Mouse (Mus musculus) cerebellum, adult 11-12 months (tissue): ENCODE measurements around the gene Hps5.
A peak's percentile ranks its signal among the peaks of the same experiment; 100 is the strongest.
"Not testable (repeated sequence)": the region's sequence is repeated elsewhere in the genome, so short reads cannot be mapped to it uniquely, and the experiment has no call there.

Experiments used
- DNase-seq: peaks from one replicate; pipeline ENCODE4 v3.0.0; 2022

Gene Hps5

DNA sequence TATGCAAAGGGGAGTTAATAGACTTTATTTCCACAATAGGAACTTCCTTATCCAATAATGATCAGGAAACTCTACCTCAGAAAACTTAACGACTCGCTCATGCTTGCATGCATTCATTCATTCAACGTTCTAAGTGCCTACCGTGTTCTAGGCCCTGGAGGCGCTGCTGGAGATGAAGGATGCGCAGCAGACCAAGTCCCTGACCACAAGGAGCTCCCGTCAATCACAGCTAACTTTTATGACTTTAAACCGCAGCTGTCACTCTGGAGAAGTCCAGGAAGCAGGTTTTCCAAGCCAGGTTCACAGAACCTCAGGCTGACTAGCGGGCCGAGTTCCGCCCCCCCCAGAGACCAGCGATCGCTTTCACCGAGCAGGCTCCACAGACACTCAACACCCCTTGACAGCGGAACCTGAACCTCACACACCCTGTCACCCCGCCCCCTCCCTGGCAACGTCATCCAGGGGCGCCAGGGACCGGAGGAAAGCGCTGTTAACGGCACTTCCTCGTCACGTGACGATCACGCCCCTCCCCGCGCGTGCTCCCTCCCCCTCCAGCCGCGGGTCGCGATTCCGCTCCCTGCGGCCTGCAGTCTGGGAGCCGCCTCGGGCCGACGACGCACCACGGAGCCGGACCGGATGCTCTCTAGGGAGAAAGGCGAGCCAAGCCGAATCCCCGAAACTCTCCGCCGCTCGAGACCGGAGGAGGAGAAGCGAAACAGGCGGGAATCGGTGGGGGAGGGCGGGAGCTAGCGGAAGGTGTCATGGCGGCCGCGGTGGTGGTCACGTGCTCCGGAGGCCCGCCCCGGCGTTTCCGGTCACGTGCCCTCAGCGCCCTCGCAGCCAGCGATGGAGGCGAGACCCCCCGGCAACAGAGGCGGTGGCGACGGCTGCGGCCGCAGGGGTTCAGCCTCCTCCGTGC, at the start of gene Hps5, which contains the start of gene Gtf2h1:
Gene Hps5 (minus strand): TSS at position 778 of the 919 bp plus-strand sequence.
Gene Gtf2h1 (plus strand): TSS at position 817 of the 919 bp plus-strand sequence.
- peak; percentile 97 for DNase-seq

DNA sequence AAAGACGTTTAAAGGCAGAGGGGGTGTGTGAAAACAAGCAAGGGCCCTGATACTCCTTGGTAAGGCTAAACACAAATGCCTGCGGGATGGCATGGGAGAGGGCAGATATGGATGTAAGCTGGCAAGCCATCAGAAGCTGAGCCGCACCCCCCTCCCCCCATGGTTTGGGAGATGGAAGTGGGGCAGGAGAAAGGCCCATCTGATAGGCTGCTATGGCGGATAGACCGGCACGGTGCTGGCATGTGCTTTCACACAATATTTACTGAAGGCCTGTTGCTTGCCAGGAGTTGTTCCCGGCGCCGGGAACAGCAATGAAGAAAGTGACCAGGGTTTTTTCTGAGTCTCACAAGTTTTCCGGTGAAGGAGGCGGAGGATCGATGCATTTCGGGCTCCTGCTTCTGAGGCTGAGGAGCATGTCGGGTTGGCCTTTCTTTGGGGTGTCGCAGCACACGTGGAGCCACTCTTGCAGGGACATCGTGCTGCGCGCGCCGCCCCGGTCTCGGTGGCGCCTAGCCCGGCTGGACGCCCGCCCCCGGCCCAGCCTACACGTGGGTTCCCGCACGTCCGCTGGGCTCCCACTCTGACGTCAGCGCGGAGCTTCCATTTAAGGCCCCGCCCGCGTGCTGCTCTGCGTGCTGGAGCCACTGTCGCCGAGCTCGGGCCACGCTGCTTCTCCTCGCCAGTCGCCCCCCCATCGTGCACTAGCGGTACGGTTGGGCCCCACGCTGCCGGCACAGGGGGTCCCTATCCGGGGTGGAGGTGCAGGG, 49.5 kb upstream of the Hps5 start:
- DNase-seq, result peak; percentile 85

DNA sequence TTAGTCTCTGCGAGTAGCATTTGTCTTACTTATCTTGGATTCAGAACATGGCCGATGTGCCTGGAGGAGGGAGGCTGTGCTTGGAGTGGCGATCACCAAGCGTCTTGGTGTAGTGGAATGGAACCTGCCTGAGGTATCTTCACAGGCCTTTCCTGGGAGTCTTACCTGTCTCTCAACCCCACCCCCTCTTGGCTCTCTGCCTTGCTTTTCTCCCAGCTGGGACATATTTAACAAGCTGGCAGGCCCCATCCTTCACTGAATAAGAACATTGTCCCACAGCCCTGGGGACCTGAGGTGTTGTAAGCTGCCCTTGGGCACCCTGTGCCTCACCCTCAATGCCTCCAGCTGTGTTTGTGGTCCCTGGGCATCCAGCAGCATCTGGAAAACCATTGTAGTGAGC, 47.7 kb upstream of the Hps5 start:
- DNase-seq, result peak; percentile 52

DNA sequence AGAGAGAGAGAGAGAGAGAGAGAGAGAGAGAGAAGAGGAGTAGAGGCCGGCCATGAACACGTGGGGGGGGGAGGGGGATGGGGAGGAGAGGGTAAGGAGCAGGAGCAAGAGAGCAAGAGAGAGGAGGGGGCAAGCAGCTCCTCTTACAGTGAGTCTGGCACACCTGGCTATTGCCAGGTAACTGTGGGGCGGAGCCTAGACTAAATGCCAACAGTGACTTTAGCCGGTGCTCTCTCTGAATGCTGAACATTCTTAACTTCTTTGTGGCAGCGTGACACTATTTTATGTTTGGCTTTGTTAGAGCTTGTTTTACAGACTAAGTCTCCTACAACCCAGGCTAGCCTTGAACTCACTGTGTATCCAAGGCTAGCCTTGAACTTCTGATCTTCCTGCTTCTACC, 46.4 kb upstream of the Hps5 start:
- DNase-seq, result no peak

DNA sequence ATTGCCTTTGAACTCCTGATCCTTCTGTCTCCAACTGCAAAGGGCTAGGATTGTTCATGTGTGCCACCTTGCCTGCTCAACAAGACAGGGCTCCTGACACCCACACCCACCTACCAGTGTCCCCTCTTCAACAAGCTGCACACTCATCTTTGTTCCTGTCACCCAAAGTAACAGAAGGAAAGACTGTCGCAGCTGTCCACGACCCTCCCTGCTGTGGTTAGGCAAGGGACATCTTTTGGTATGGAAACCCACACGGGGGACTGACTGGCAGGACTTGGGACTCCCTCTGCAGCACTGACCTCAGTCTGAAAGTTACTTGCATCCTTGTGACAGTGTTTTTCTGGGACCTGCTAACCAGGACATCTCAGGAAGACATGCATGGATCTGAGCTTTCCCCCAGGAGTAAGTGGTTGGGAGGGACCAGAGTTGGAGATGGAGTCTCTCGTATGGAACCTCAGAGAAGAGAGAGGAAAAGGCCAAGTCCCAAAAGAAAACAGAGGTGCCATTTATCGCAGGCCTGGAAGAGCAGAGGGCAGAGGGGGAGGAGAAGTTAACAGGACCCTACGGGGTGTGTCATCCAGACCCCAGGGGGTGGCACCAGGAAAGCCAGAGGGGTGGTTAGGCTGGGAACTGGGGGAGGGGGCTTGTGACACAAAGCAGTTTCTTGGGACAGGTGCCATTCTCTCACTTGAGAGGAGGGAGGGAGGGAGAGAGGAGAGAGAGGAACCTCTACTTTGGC, 45.1 kb upstream of the Hps5 start, which contains the start of gene Ldha:
Gene Ldha (plus strand): TSS at position 689 of the 739 bp plus-strand sequence.
- DNase-seq, result no peak

DNA sequence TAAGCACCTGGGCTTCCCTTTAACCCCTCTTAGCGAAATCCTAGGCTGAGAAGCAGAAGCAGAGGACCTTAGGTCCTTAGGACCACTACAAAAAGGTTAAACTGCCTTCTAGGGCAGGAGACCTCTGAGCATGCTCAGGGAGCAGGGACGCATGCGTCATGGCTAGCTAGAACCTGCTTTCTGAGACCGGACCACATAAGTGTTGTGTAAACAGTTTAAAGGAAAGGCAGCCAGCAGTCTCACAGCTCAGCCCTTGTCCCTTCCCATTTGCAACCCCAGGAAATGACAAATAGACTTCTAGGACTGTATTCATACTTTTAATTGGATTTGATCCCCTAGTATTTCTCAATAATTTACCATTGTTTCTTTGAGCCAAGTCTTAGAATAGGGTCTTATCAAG, 44.5 kb upstream of the Hps5 start:
- DNase-seq, result no peak

DNA sequence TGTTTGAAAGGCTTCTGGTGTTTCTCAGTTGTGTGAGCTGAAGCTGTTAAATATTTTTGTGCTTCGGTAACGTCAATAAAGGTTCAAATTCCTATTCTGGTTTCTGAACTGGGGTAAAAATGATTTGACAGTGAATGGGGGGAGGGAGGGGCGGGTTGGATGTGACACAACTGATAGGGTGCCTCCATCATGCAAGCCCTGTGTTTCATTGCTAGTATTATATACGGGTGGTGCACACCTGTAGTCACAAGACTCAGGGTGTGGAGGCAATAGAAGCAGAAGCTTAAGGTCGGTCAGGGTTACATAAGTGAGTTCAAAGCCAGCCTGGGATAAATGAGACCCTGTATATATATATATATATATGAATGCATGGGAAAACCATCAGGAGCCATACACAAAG, 44.0 kb upstream of the Hps5 start:
- no peak for DNase-seq

DNA sequence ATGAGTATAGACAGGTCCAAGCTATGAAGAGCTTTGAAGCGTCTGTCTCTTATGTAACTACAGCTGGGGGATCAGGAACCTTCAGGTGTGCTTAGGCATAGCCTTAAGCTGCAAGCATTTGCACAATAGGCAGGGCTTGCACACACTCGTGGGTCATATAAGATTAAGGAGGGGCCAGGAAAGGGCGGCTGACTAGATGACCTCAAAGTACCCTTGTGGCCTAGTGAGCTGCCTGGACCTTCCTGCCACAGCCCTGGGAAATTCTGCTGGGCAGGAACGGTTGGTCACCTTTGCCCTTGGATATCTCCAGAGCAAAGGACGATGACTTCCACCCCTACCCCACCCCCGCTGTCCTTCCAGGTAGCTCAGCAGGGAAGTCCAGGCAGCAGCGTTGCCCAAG, 43.6 kb upstream of the Hps5 start:
- peak; percentile 50 for DNase-seq

DNA sequence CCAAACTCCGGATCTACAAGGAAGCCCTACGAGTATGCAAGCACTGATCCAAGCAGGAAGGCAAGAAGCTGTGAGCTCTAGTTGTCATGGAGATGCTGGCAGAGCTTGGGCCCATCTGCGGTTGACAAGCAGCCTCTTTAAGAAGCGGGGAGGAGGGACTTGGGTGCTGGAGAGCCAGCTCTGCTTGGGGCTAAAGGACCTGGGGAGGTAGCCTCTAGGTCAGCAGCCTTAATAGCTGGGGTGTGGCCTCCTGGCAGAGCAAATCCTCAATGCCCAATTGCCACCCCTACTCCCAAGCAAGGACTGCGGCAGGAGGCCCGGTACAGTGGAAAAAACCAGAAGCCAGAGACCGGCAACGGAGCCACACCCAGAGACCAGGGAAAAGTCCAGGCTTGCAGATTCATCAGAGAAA, 43.0 kb upstream of the Hps5 start:
- peak; percentile 86 for DNase-seq

DNA sequence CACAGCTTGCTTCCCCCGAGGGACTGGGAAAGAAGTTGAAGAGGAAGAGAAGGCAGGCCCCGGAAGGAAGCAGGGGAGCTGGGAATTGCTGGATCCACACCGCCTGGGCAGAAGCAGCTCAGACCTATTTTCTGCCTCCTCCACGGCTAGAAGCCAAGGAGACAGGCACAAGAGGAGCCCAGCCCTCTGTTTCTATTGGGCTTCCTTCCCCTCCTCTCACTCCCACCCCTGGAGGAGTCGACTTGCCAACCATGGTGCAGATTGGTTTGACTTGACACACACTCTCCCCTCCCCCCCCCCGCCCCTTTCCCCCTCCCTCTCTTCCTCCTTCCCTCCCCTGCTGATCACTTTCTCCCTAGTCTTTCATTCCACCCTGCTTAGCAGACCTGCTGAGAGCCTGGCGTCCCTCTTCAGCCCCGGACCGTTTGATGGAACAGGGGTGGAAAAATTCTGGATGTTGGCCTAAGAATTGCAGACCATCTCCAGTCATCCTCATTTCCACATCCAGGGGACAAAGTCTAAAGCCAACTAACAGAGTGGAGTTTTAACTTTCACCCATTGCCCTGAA, 42.3 kb upstream of the Hps5 start:
- no peak for DNase-seq

DNA sequence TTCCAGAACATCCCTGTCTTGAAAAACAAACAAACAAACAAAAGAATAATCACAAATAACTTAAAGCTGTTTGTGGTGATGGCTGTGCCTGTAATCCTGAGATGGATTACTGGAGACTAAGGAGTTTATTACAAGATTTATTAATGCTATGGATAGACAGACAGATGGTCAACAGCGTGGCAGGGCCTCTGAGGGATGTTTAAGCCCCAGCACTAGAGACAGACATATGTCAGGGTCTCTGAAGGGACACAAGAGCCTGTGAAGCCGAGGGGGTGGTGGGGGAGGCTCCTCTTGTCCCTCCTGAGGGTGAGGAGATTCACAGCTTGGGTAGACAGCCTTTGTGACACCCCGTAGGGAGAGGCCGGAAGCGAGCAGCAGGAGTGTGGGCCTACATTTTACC, 41.2 kb upstream of the Hps5 start:
- DNase-seq, result no peak

DNA sequence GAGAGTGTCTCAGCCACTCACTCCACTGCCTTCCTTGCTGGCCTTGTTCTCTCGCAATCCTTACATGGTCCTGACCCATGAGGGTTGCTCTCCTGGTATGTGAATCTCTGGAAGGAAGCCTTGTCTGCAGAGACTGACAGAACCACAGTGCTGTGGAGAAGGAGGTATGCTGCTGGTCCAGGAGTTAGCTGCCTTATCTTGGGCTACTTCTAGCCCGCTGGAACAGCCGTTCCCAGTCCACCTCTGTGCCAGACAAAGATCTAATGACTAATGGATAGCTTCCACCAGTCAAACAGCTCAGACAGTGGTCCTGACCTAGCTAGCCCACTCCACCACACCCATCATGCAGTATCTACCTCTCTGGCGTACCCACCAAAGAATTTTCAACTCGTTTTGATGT, 40.5 kb upstream of the Hps5 start:
- no peak for DNase-seq

DNA sequence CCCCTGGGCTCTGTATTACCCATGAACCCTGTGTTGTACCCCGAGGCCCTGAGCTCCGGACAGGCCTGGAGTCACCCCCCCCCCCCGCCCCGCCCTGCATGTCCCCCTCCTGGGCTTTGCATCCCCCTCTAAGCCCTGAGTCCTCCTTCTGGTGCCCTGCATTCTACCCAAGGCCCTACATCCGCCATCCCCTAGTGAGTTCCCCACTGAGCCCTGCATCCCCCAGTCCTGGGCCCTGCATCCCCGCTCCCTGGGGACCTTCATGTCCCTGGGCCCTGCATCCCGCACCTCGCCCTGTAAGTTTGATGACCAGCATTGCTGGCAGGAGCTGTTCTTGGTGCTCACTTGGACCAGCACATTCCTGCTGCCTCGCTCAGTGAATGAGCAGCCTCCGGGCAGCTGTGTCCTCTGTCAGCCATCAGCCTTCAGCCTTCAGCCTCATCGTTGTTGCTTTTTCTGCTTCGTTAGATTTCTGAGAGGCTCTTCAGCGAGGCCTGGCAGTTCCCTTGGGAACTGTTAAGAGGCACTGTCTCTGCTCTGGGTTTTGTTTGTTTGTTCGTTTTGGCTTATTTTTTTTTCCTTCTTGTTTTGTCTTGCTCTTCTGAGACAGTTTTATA, 39.2 kb upstream of the Hps5 start:
- DNase-seq, result no peak

DNA sequence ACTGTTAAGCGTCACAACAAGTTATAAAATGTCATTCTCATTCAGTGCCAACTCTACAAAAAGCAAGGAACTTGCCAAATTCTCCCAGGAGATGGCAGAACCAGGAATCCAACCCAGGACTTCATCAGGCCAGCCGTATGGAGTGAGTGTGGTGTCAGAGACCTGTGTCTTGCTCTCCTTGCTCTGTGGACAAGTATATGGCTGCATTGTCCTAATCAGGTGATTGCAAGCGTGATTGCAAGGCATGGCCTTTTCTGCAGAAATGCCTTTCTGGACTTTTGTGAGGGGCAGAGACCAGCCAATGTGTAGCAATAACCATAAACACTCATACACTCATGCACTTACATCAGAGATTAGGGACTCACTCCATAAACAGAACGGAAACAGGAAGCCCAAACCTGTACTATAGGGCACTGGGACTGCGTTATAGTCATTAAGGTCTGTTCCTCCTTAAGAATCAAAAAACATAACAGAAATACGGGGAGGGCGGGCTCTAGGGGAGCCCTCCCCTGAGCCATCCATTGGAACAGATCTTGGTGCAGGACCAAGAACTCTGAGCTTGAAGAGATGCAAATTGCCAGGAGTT, 37.9 kb upstream of the Hps5 start:
- DNase-seq, result no peak

DNA sequence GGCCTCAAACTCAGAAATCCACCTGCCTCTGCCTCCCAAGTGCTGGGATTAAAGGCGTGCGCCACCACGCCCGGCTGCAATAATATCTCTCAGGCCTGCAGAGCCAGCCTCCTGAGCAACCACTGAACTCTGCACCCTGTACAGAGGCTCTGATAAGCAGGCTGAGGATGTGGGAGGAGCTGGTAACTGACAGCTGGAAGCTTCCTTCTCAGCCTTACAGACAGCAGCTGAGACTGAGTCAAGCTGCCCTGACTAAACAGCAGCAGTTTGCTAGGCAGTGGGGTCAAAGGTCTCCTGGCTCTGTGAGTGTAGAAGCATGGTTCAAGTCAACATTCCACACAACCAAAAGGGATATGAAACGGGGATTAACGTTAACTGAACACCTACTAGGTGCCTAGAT, 37.4 kb upstream of the Hps5 start:
- no peak for DNase-seq

DNA sequence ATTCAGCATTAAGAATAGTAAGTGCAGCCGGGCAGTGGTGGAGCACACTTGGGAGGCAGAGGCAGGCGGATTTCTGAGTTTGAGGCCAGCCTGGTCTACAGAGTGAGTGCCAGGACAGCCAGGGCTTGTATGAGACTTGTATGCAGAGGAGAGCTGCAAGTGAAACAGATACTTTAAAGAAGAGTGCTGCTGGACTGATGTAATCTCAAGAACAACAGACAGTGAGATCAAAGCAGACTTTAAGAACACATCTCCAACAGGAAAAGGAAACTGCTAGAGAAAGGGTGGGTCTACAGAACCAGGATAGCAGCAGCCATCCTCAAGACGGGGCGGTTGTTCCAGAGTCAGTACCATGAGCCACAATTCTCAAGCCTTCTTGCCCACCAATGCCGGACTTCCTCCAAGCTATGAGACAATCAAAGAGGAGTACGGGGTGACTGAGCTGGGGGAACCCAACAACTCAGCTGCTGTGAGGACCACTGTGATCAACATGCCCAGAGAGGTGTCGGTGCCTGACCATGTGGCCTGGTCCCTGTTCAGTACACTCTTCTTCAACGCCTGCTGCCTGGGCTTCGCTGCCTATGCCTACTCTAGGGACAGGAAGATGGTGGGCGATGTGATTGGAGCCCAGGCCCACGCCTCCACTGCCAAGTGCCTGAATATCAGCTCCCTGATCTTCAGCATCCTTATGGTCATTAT, 36.4 kb upstream of the Hps5 start:
- not testable (repeated sequence) for DNase-seq

DNA sequence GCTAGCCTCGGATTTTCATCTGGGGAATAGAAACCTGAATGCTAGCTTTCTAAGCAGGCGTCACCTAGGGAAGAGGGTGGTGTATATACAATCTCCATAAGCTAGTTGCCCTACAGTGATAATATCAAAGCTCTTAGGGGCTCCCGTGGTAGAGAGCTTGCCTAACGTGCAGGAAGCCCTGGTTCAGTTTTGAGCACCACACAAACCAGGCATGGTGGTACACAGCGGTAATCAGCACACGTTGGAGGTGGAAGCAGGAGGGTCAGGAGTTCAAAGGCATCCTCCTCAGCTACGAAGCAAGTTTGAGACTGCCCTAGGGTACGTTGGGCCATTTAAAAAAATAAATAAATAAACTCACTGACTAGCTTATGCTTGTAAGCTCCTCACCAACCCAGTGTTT, 35.8 kb upstream of the Hps5 start:
- DNase-seq, result no peak

DNA sequence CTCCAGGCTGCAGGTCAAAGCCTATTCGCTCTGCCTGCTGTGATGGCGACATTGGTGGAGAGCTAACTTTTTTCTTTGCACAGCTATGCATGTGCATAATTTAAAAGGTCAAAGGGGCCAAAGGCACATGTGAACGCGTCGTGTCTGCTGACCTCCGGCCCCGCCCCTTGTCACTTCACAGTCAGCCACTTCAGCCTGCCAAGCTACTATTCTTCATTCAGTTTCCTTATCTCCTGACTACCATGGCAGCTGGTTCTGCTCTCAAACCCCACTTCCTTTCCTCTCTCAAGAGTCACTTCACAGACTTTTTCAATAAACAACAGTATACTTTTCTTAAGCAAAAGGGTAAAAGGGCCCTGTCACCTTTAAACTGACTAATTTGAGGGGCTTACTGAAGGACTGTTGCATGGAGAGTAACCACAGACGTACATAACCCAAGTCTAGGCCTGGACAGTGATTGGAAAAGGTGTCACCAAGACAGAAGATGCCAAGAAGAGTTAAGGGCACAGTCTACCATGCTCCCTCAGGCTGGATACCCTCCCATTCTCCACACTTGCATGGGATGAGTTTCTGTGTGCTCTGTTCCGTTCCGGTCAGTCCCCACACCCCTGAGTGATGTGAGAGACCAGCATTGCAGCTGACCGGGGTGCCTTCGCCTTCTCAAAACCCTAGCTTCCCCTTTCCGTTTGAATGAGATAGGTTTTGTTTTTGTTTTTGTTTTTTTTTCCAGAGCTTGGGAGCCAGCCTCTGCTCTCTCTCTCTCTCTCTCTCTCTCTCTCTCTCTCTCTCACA, 35.1 kb upstream of the Hps5 start:
- DNase-seq, result no peak

DNA sequence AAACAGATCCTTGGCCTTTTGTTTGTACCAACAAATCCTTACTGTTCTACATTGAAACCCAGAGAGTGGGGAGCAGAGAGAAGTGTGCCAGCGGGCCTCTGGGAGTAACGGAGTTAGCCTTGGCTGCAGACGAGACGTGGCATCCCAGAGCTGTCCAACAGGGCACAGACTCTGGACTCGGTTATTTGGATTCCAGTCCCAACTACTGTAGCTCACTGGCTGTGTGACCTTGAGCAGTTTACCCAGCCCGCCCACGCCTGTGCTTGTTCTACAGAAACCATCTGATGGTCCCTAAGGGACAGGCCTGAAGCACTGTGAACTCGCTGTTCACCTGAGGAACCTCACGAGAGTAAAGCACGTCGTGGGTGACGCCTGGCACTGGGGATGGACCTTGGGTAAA, 34.0 kb upstream of the Hps5 start:
- no peak for DNase-seq

DNA sequence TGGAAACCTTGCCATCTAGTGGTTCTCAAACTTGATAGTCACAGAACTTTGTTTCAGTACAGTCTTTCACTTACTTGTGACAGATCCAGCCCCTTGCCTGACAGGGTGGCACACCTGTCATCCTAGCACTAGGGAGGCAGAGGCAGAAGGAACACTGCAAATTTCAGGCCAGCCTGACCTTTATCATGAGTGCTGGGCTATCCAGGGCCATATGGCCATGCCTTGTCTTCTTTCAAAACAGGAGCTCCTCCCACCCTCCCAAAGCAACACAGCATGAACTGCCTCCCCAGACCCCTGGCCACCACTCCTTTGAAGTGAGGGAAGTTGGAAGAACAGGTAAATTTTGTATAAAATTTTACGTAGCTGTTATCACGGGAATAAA, 31.9 kb upstream of the Hps5 start:
- DNase-seq, result no peak
